16 mouse cellular contexts compared by ENCODE assay signal in genomic region chr12:4158179-4158578, GRCm38 (mm10).
"Had no signal": no experiment of that assay in that cellular context is flagged by ENCODE, and none has a peak within 500 bp of the region (broad histone marks: within the 10 kb centered on the region; RNA-seq: fewer than 3 reads in every experiment).

No protein-coding gene starts in this region.

- H3K9me3 ChIP-seq: kidney, embryonic 15.5 days; limb, embryonic 15.5 days; liver, embryonic 13.5 days; lung, embryonic 15.5 days; midbrain, embryonic 15.5 days; neural tube, embryonic 13.5 days had no signal

- H3K4me2 ChIP-seq: kidney, embryonic 15.5 days; limb, embryonic 15.5 days; liver, embryonic 13.5 days; lung, embryonic 15.5 days; midbrain, embryonic 11.5 days; midbrain, embryonic 15.5 days; neural tube, embryonic 13.5 days had no signal

- H3K27me3 ChIP-seq: kidney, embryonic 15.5 days; limb, embryonic 15.5 days; liver, embryonic 13.5 days; lung, embryonic 15.5 days; midbrain, embryonic 15.5 days; neural tube, embryonic 13.5 days had no signal

- H3K4me3 ChIP-seq: kidney, embryonic 15.5 days; limb, embryonic 15.5 days; liver, embryonic 13.5 days; lung, embryonic 15.5 days; midbrain, embryonic 15.5 days; neural tube, embryonic 13.5 days had no signal

- H3K9ac ChIP-seq: kidney, embryonic 15.5 days; limb, embryonic 15.5 days; liver, embryonic 13.5 days; liver, postnatal 0 days; lung, embryonic 15.5 days; midbrain, embryonic 15.5 days; neural tube, embryonic 13.5 days had no signal

- H3K36me3 ChIP-seq: kidney, embryonic 15.5 days; limb, embryonic 15.5 days; liver, embryonic 13.5 days; lung, embryonic 15.5 days; midbrain, embryonic 15.5 days; neural tube, embryonic 13.5 days had no signal

- ATAC-seq: liver, postnatal 0 days; midbrain, embryonic 15.5 days had no signal

- DNase-seq: kidney, adult 18-20 months; kidney, postnatal 25 days; layer of hippocampus, postnatal 36 days; liver, embryonic 13.5 days; liver, postnatal 0 days; lung, postnatal 14 days; retina, postnatal 1 day; right cerebral cortex, postnatal 4 days; thymus, postnatal 4 days had no signal

- H3K4me1 ChIP-seq: kidney, embryonic 15.5 days; limb, embryonic 15.5 days; liver, embryonic 13.5 days; midbrain, embryonic 15.5 days; neural tube, embryonic 13.5 days had no signal

- H3K27ac ChIP-seq: kidney, embryonic 15.5 days; limb, embryonic 15.5 days; liver, embryonic 13.5 days; lung, embryonic 15.5 days; midbrain, embryonic 15.5 days; neural tube, embryonic 13.5 days; stomach, postnatal 0 days had no signal
